Mouse (Mus musculus) forebrain, embryonic 14.5 days (tissue): ENCODE data around the gene Tacc2. TPM values are rescaled to one million over a fixed set of nuclear protein-coding genes. Genes with fewer than 3 reads are reported as not detected.

Source experiments
- ATAC-seq: fragments of 200-750 bp; cut with Nextera tagmentation; 2 replicates; pipeline ENCODE4 v1.8.0; 2017; ENCODE audit warnings: mild to moderate bottlenecking, moderate library complexity
- DNase-seq: peaks from one replicate; pipeline ENCODE4 v3.0.0-alpha.2; 2015; ENCODE audit warnings: low spot score
- H3K27ac ChIP-seq: fragments of 300-500 bp; sonication (generic); 2 replicates; pipeline ENCODE4 v1.5.1; 2014; ENCODE audit warnings: low read depth, mild to moderate bottlenecking, control low read depth, low read length, moderate library complexity
- H3K27me3 ChIP-seq: fragments of 300-500 bp; sonication (generic); replicated peaks from 2 replicates; pipeline ENCODE4 v1.6.1; 2014; ENCODE audit warnings: low read length, control low read depth, mixed read lengths; ENCODE audit not compliant: control insufficient read depth, insufficient read depth
- H3K36me3 ChIP-seq: fragments of 300-500 bp; sonication (generic); 2 replicates; pipeline ENCODE4 v1.6.1; 2014; ENCODE audit warnings: low read length, control low read depth; ENCODE audit not compliant: control insufficient read depth, insufficient read depth
- H3K4me1 ChIP-seq: fragments of 300-500 bp; sonication (generic); 2 replicates; pipeline ENCODE4 v1.6.1; 2014; ENCODE audit warnings: antibody characterized with exemption, low read length, control low read depth; ENCODE audit not compliant: control insufficient read depth, insufficient read depth
- H3K4me2 ChIP-seq: fragments of 300-500 bp; sonication (generic); 2 replicates; pipeline ENCODE4 v1.6.1; 2014; ENCODE audit warnings: mild to moderate bottlenecking, control low read depth, low read length
- H3K4me3 ChIP-seq: fragments of 300-500 bp; sonication (generic); 2 replicates; pipeline ENCODE4 v1.5.1; 2014; ENCODE audit warnings: low read depth, low read length, control low read depth
- H3K9ac ChIP-seq: fragments of 300-500 bp; sonication (generic); 2 replicates; pipeline ENCODE4 v1.6.1; 2014; ENCODE audit warnings: mild to moderate bottlenecking, low read length, control low read depth, moderate library complexity
- H3K9me3 ChIP-seq: fragments of 300-500 bp; sonication (generic); replicated peaks from 2 replicates; pipeline ENCODE4 v1.6.1; 2016; ENCODE audit warnings: low read length, control low read depth, mixed read lengths; ENCODE audit not compliant: control insufficient read depth
- WGBS: fragments of 180-500 bp; shearing (Covaris S2); extraction: QIAGEN DNeasy Blood & Tissue Kit; methylation state at CpG from one replicate; pipeline ENCODE4 v1.1.7; 2014; 5-methylcytosine and 5-hydroxymethylcytosine counted together
- polyA plus RNA-seq: library from polyadenylated mRNA; unstranded; fragments of >200 nt; fragmentation: Nextera tagmentation; extraction: Ambion mirVana; gene quantifications from 2 replicates; pipeline ENCODE4 v1.2.1, GENCODE M21; 2014

The Tacc2 gene
- polyA plus RNA-seq, 1 experiment from 2014 or later = 40.2 TPM

- ATAC-seq (no peak), DNase-seq (no peak)
- no peaks in the 10 kb centered on the region for H3K36me3 ChIP-seq
- H3K9me3 ChIP-seq = no peaks in the 10 kb centered on the region
- H3K9ac ChIP-seq = no peak overlapping the region
- no peaks in the 10 kb centered on the region for H3K27me3 ChIP-seq
- H3K4me3 ChIP-seq = no peak overlapping the region
- H3K4me1 ChIP-seq = no peaks in the 10 kb centered on the region
- H3K4me2 ChIP-seq = no peak overlapping the region
- 95% methylated on average over 2 of the region's 2 CpGs for WGBS
- no peak overlapping the region for H3K27ac ChIP-seq
These were observed 43.8 kb downstream of the Tacc2 start for GRCm38 (mm10) chr7:130621068-130621467.

GRCm38 (mm10) chr7:130621953-130622352, 44.7 kb downstream of the Tacc2 start:
- Histone ChIP-seq H3K4me1 (no peaks in the 10 kb centered on the region), H3K27me3 (no peaks in the 10 kb centered on the region), H3K4me2 (no peak overlapping the region), H3K9ac (no peak overlapping the region), H3K27ac (no peak overlapping the region), H3K36me3 (no peaks in the 10 kb centered on the region), H3K4me3 (no peak overlapping the region), H3K9me3 (no peaks in the 10 kb centered on the region)
- ATAC-seq (no peak), DNase-seq (no peak)
- 61% methylated on average over 3 of the region's 3 CpGs for WGBS

GRCm38 (mm10) chr7:130622359-130622758, 45.1 kb downstream of the Tacc2 start:
- no peaks in the 10 kb centered on the region for H3K27me3 ChIP-seq
- no peak overlapping the region for H3K27ac ChIP-seq
- 85% methylated on average over 4 of the region's 4 CpGs for WGBS
- no peaks in the 10 kb centered on the region for H3K4me1 ChIP-seq
- H3K9me3 ChIP-seq = no peaks in the 10 kb centered on the region
- H3K9ac ChIP-seq = no peak overlapping the region
- no peaks in the 10 kb centered on the region for H3K36me3 ChIP-seq
- H3K4me3 ChIP-seq = no peak overlapping the region
- ATAC-seq = no peak
- no peak overlapping the region for H3K4me2 ChIP-seq
- DNase-seq = no peak

- no peak overlapping the region for H3K4me2 ChIP-seq
- H3K27me3 ChIP-seq = no peaks in the 10 kb centered on the region
- H3K4me1 ChIP-seq = no peaks in the 10 kb centered on the region
- DNase-seq = no peak
- H3K9ac ChIP-seq = no peak overlapping the region
- no peak overlapping the region for H3K27ac ChIP-seq
- no peaks in the 10 kb centered on the region for H3K9me3 ChIP-seq
- H3K4me3 ChIP-seq = no peak overlapping the region
- no peak for ATAC-seq
- WGBS = 89% methylated on average over 9 of the region's 9 CpGs
- no peaks in the 10 kb centered on the region for H3K36me3 ChIP-seq
These were observed 47.1 kb downstream of the Tacc2 start for GRCm38 (mm10) chr7:130624299-130624698.

GRCm38 (mm10) chr7:130625361-130625760, 48.1 kb downstream of the Tacc2 start:
- H3K4me2 ChIP-seq = no peak overlapping the region
- H3K4me1 ChIP-seq = no peaks in the 10 kb centered on the region
- H3K9ac ChIP-seq = no peak overlapping the region
- H3K27me3 ChIP-seq = no peaks in the 10 kb centered on the region
- H3K36me3 ChIP-seq = no peaks in the 10 kb centered on the region
- H3K9me3 ChIP-seq = no peaks in the 10 kb centered on the region
- DNase-seq (no peak), ATAC-seq (no peak)
- H3K4me3 ChIP-seq = no peak overlapping the region
- H3K27ac ChIP-seq = no peak overlapping the region
- WGBS = 78% methylated on average over 7 of the region's 7 CpGs

- Histone ChIP-seq H3K4me3 (no peak overlapping the region), H3K9me3 (no peaks in the 10 kb centered on the region), H3K9ac (no peak overlapping the region), H3K36me3 (no peaks in the 10 kb centered on the region), H3K27me3 (no peaks in the 10 kb centered on the region), H3K27ac (no peak overlapping the region), H3K4me2 (no peak overlapping the region), H3K4me1 (no peaks in the 10 kb centered on the region)
- DNase-seq (no peak), ATAC-seq (no peak)
- 75% methylated on average over 1 of the region's 1 CpGs for WGBS
These were observed 51.4 kb downstream of the Tacc2 start for GRCm38 (mm10) chr7:130628601-130629000.

- no peaks in the 10 kb centered on the region for H3K27me3 ChIP-seq
- H3K9ac ChIP-seq = no peak overlapping the region
- no peak overlapping the region for H3K27ac ChIP-seq
- no peaks in the 10 kb centered on the region for H3K36me3 ChIP-seq
- WGBS = 93% methylated on average over 7 of the region's 7 CpGs
- ATAC-seq = no peak
- DNase-seq = no peak
- no peak overlapping the region for H3K4me2 ChIP-seq
- no peak overlapping the region for H3K4me3 ChIP-seq
- no peaks in the 10 kb centered on the region for H3K9me3 ChIP-seq
- H3K4me1 ChIP-seq = no peaks in the 10 kb centered on the region
These were observed 52.8 kb downstream of the Tacc2 start for GRCm38 (mm10) chr7:130629999-130630398.

GRCm38 (mm10) chr7:130630956-130631355, 53.7 kb downstream of the Tacc2 start:
- Histone ChIP-seq H3K9ac (no peak overlapping the region), H3K4me3 (no peak overlapping the region), H3K27me3 (no peaks in the 10 kb centered on the region), H3K27ac (no peak overlapping the region), H3K4me2 (no peak overlapping the region), H3K4me1 (no peaks in the 10 kb centered on the region), H3K36me3 (no peaks in the 10 kb centered on the region), H3K9me3 (no peaks in the 10 kb centered on the region)
- ATAC-seq (no peak), DNase-seq (no peak)
- 93% methylated on average over 3 of the region's 3 CpGs for WGBS

GRCm38 (mm10) chr7:130631553-130632378, 54.5 kb downstream of the Tacc2 start:
- Histone ChIP-seq H3K4me2 (no peak overlapping the region), H3K9me3 (no peaks in the 10 kb centered on the region), H3K4me1 (no peaks in the 10 kb centered on the region), H3K27me3 (no peaks in the 10 kb centered on the region), H3K4me3 (no peak overlapping the region), H3K27ac (no peak overlapping the region), H3K9ac (no peak overlapping the region), H3K36me3 (no peaks in the 10 kb centered on the region)
- no peak for ATAC-seq
- DNase-seq = peak; percentile 31
- 56% methylated on average over 22 of the region's 22 CpGs for WGBS
